Mouse (Mus musculus) intestine, embryonic 14.5 days (tissue): ENCODE measurements around the gene Acta2. TPM values are rescaled to one million over a fixed set of nuclear protein-coding genes. Genes with fewer than 3 reads are reported as not detected.

Experiments
- ATAC-seq: fragments of 200-750 bp; cut with Nextera tagmentation; replicated peaks from 2 replicates; pipeline ENCODE4 v1.8.0; 2017; ENCODE audit warnings: low read depth, moderate number of reproducible peaks, moderate TSS enrichment, moderate library complexity; ENCODE audit not compliant: low FRiP score, low TSS enrichment
- DNase-seq: peaks from one replicate; pipeline ENCODE4 v3.0.0-alpha.2; 2018; ENCODE audit warnings: low spot score
- H3K27ac ChIP-seq: fragments of 300-500 bp; sonication (generic); 2 replicates; pipeline ENCODE4 v1.5.1; 2014; ENCODE audit warnings: low read depth, mild to moderate bottlenecking, control low read depth
- H3K27me3 ChIP-seq: fragments of 300-500 bp; sonication (generic); replicated peaks from 2 replicates; pipeline ENCODE4 v1.6.1; 2014; ENCODE audit warnings: low read length, control low read depth; ENCODE audit not compliant: control insufficient read depth, insufficient read depth
- H3K36me3 ChIP-seq: fragments of 300-500 bp; sonication (generic); 2 replicates; pipeline ENCODE4 v1.6.1; 2014; ENCODE audit warnings: low read length, control low read depth; ENCODE audit not compliant: control insufficient read depth, insufficient read depth
- H3K4me1 ChIP-seq: fragments of 300-500 bp; sonication (generic); replicated peaks from 2 replicates; pipeline ENCODE4 v1.6.1; 2014; ENCODE audit warnings: low read length, control low read depth, mixed read lengths; ENCODE audit not compliant: control insufficient read depth, insufficient read depth
- H3K4me2 ChIP-seq: fragments of 300-500 bp; sonication (generic); 2 replicates; pipeline ENCODE4 v1.6.1; 2014; ENCODE audit warnings: low read length
- H3K4me3 ChIP-seq: fragments of 300-500 bp; sonication (generic); 2 replicates; pipeline ENCODE4 v1.5.1; 2014; ENCODE audit warnings: low read depth, low read length, control low read depth, mixed read lengths
- H3K9ac ChIP-seq: fragments of 300-500 bp; sonication (generic); 2 replicates; pipeline ENCODE4 v1.6.1; 2014; ENCODE audit warnings: mild to moderate bottlenecking, low read length
- H3K9me3 ChIP-seq: fragments of 300-500 bp; sonication (generic); 2 replicates; pipeline ENCODE4 v1.6.1; 2016; ENCODE audit warnings: low read length, control low read depth; ENCODE audit not compliant: control insufficient read depth
- WGBS: fragments of 180-500 bp; shearing (Covaris S2); extraction: QIAGEN DNeasy Blood & Tissue Kit; methylation state at CpG from one replicate; pipeline ENCODE4 v1.1.7; 2014; 5-methylcytosine and 5-hydroxymethylcytosine counted together
- polyA plus RNA-seq: library from polyadenylated mRNA; unstranded; fragments of >200 nt; fragmentation: Nextera tagmentation; extraction: Ambion mirVana; gene quantifications from 2 replicates; pipeline ENCODE4 v1.2.1, GENCODE M21; 2014

Acta2 gene
- polyA plus RNA-seq, 1 experiment from 2014 or later = 1,786 TPM

DNA sequence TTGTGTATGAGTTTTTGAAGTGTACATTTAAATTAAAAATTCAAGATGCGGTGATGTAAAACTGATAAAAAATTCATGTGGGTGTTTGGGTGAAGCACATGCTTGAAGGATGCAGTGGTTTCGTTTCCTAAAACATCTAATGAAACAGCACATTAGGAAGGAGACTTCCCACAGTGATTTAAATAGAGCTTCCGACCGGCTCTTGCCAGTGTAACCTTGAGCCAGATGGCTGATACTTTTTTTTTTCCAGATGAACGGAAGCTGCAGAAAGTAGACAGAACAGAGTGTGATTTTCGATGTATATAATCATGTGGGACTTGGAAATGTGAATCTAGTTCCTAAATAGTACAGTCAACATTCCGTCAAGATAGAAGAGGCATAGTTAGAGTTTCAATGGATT is 23.8 kb downstream of the Acta2 start:
- Histone ChIP-seq H3K4me2 (no peak overlapping the region), H3K36me3 (peaks cover 5% of the 10 kb centered on the region; the same call in 1 of the 2 replicates), H3K4me3 (no peak overlapping the region), H3K9me3 (no peaks in the 10 kb centered on the region), H3K9ac (no peak overlapping the region), H3K27me3 (no peaks in the 10 kb centered on the region), H3K27ac (no peak overlapping the region), H3K4me1 (no peaks in the 10 kb centered on the region)
- no peak for ATAC-seq
- 63% methylated on average over 7 of the region's 7 CpGs for WGBS
- no peak for DNase-seq

DNA sequence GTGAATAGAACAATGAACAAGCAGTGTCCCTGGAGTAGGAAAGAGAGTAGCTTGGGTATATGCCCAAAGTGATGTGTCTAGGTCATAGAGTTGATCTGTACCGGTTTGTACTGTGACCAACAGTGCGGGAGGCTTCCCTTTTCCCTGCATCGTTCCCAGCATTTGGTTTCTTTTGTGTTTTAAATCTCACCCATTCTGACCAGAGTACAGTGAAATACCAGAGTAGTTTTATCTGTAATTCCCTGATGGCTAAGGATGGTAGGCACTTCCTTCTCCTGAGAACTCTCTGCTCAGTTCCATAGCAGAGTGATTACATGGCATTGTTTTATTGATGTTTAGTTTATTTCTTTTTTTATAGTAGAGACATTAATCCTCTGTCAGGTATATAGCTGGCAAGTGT is 32.6 kb downstream of the Acta2 start:
- H3K27ac ChIP-seq = no peak overlapping the region
- 87% methylated on average over 3 of the region's 3 CpGs for WGBS
- no peak overlapping the region for H3K4me2 ChIP-seq
- no peaks in the 10 kb centered on the region for H3K9me3 ChIP-seq
- H3K4me3 ChIP-seq = no peak overlapping the region
- ATAC-seq (no peak), DNase-seq (no peak)
- no peak overlapping the region for H3K9ac ChIP-seq
- H3K36me3 ChIP-seq = peaks cover 2% of the 10 kb centered on the region; the same call in 1 of the 2 replicates
- no peaks in the 10 kb centered on the region for H3K4me1 ChIP-seq
- no peaks in the 10 kb centered on the region for H3K27me3 ChIP-seq

GRCm38 (mm10) chr19:34220732-34221380 is 34.5 kb downstream of the Acta2 start:
- DNase-seq = no peak

GRCm38 (mm10) chr19:34219260-34219968 is 36.0 kb downstream of the Acta2 start:
- 91% methylated on average over 5 of the region's 5 CpGs for WGBS
- no peak overlapping the region for H3K4me3 ChIP-seq
- no peak for ATAC-seq
- H3K36me3 ChIP-seq = peaks cover 2% of the 10 kb centered on the region; the same call in 1 of the 2 replicates
- 0 out of 2 replicates have a peak, but pooled peaks cover 5% of the 10 kb centered on the region for H3K4me1 ChIP-seq
- H3K9me3 ChIP-seq = no peaks in the 10 kb centered on the region
- DNase-seq = no peak
- H3K4me2 ChIP-seq = no peak overlapping the region
- H3K27ac ChIP-seq = no peak overlapping the region
- no peak overlapping the region for H3K9ac ChIP-seq
- no peaks in the 10 kb centered on the region for H3K27me3 ChIP-seq

More at GRCm38 (mm10) chr19:34220732-34221380, 34.5 kb downstream of the Acta2 start:
- ATAC-seq = no peak
- Histone ChIP-seq H3K4me1 (0 out of 2 replicates have a peak, but pooled peaks cover 5% of the 10 kb centered on the region), H3K36me3 (peaks cover 2% of the 10 kb centered on the region; the same call in 1 of the 2 replicates), H3K27me3 (no peaks in the 10 kb centered on the region), H3K4me3 (no peak overlapping the region), H3K27ac (no peak overlapping the region), H3K9me3 (no peaks in the 10 kb centered on the region), H3K9ac (no peak overlapping the region), H3K4me2 (no peak overlapping the region)
- 67% methylated on average over 3 of the region's 3 CpGs for WGBS

DNA sequence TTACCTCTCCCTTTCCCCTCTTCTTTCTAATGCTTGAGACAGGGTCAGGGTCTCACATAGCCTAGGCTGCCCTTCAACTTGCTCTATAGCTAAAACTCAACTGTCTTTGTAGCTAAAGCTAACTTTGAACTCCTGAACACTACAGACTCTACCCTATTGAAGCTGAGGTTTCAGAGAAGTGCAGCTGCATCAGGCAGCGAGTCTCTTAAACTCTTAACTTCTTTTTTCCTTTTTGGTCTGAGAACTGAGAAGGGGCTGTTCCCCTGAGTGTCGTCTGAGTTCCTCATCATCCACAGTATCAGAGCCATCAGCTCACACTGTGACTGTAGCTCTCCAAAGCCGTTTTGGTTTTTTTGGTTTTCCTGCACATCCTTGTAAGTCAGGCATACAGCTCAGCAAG is 37.6 kb downstream of the Acta2 start:
- Histone ChIP-seq H3K9me3 (no peaks in the 10 kb centered on the region), H3K4me1 (0 out of 2 replicates have a peak, but pooled peaks cover 5% of the 10 kb centered on the region), H3K4me2 (no peak overlapping the region), H3K36me3 (peaks cover 2% of the 10 kb centered on the region; the same call in 1 of the 2 replicates), H3K4me3 (no peak overlapping the region), H3K9ac (no peak overlapping the region), H3K27ac (no peak overlapping the region), H3K27me3 (no peaks in the 10 kb centered on the region)
- ATAC-seq = no peak
- WGBS = 84% methylated on average over 3 of the region's 3 CpGs
- DNase-seq = no peak

- no peak for DNase-seq
- H3K4me1 ChIP-seq = 0 out of 2 replicates have a peak, but pooled peaks cover 8% of the 10 kb centered on the region
- no peak overlapping the region for H3K4me3 ChIP-seq
- H3K27me3 ChIP-seq = no peaks in the 10 kb centered on the region
- no peak overlapping the region for H3K9ac ChIP-seq
- no peak for ATAC-seq
- no peaks in the 10 kb centered on the region for H3K9me3 ChIP-seq
- H3K4me2 ChIP-seq = no peak overlapping the region
- no peak overlapping the region for H3K27ac ChIP-seq
- WGBS = 68% methylated on average over 5 of the region's 5 CpGs
- H3K36me3 ChIP-seq = peaks cover 2% of the 10 kb centered on the region; the same call in 1 of the 2 replicates
Measured at GRCm38 (mm10) chr19:34216956-34217355, 38.4 kb downstream of the Acta2 start.

DNA sequence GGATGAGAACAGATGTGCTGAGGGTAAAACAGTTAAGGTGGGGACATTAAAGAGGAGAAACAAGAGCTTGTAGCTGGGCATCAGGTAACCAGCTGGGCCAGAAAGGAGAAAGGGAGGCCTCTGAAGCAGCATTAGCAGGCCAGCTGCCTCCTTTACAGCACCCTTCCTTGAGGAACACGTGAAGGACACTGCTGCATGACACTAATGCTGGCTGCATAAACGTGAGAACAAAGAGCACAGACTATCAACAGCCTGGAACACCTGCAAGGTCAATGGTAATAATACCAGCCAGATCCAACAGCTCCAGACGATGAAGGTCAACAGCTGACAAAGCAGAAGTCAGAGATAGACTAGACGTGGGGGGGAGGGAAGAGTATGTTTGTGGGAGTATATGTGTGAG is 41.3 kb downstream of the Acta2 start:
- 49% methylated on average over 4 of the region's 4 CpGs for WGBS
- no peaks in the 10 kb centered on the region for H3K9me3 ChIP-seq
- H3K4me3 ChIP-seq = no peak overlapping the region
- ATAC-seq = no peak
- no peak overlapping the region for H3K4me2 ChIP-seq
- no peaks in the 10 kb centered on the region for H3K36me3 ChIP-seq
- H3K9ac ChIP-seq = no peak overlapping the region
- H3K4me1 ChIP-seq = 0 out of 2 replicates have a peak, but pooled peaks cover 12% of the 10 kb centered on the region
- no peak for DNase-seq
- H3K27ac ChIP-seq = no peak overlapping the region
- H3K27me3 ChIP-seq = no peaks in the 10 kb centered on the region

DNA sequence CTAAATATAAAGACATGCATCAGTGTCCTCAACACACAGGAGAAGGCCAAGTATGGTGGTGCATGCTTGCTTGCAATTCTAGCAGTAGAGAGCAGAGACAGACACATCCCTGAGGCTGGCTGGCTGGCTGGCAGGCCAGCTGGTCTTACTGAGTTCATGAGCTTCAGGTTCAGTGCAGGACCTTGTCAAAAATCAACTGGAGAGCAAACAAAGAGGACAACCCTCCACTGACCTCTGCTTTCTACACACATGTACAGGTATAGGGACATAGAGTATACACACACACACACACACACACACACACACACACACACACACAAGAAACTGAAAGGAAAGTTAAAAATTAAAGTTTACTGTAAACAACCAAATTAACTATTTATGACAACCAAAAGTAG is 42.1 kb downstream of the Acta2 start:
- H3K9me3 ChIP-seq = no peaks in the 10 kb centered on the region
- H3K4me1 ChIP-seq = 0 out of 2 replicates have a peak, but pooled peaks cover 12% of the 10 kb centered on the region
- H3K27me3 ChIP-seq = no peaks in the 10 kb centered on the region
- DNase-seq (no peak), ATAC-seq (no peak)
- H3K4me2 ChIP-seq = no peak overlapping the region
- no peak overlapping the region for H3K27ac ChIP-seq
- H3K4me3 ChIP-seq = no peak overlapping the region
- no peaks in the 10 kb centered on the region for H3K36me3 ChIP-seq
- no peak overlapping the region for H3K9ac ChIP-seq
